Mouse (Mus musculus) cerebellum, adult 18-20 months (tissue): ENCODE data around the gene Stat5a.

ENCODE experiments used
- DNase-seq, 2 experiments: peaks; one replicate each; pipeline ENCODE4 v3.0.0; 2021

Stat5a gene

DNA sequence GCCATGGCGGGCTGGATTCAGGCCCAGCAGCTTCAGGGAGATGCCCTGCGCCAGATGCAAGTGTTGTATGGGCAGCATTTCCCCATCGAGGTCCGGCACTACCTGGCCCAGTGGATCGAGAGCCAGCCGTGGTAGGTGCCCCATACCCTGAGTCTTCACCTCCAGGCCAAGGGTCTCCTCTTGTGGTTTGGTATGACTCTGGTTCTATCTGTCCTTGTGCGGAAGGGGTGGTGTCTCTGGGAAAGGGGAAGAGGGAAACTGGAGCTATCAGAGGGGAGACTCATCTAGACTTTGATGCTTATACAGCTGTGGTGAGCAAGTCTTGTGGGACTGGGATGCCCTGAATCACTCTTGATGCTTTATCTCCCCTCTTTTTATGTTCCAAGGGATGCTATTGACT lies 2.2 kb downstream of the Stat5a start:
- DNase-seq, result no peak

DNA sequence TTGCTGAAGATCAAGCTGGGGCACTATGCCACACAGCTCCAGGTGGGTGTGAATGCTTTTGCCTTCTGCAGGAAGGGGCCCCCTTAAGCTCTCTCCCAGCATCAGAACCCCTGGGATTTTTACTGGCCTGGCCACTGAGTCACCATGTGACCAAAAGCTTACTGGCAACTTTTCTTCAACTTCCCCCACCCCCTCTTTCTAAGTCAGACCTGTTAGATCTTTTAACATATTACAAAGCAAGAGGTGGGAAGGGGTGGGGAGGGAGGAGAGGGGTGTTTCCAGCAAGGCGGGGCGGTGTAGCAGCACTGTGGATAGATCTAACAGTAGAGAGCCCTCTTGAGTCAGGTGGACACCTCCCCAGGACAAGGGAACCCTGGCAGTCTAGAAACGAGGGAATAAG lies 2.7 kb downstream of the Stat5a start:
- no peak for DNase-seq

DNA sequence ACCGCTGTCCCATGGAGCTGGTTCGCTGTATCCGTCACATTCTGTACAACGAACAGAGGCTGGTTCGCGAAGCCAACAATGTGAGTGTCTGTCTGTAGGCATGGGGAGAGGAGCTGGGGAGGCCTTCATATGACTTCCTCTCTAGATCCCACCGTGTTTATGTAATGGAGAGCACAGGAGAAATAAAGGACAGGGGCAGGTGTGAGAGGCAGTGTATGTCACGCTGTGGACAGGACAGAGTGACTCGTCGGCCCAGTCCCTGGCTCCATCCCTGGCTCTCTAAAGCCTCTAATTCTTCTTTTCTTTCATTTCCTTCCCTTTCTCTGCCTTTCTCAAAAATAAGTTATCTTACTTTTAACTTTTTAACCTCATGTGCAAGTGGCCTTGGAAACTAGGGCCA lies 4.0 kb downstream of the Stat5a start:
- no peak for DNase-seq

DNA sequence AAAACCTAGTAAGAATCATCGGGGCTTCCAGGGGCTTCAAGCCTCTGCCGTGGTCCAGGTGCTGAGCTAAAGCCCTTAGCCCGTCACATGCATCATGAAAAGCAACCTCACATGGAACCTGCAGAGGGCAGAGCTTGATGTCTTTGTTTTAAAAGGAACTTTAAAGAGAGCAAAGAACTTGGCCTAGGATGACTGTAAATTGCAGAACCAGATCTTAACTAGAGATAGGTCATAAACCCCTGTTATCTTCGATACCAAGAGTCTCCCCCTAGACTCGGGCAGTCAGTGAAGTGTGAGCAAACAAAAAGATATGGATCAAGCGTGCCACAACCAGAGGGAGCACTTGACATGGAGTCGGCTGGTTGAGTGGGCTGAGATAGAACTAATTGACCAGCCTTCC lies 6.5 kb downstream of the Stat5a start:
- DNase-seq, result no peak

DNA sequence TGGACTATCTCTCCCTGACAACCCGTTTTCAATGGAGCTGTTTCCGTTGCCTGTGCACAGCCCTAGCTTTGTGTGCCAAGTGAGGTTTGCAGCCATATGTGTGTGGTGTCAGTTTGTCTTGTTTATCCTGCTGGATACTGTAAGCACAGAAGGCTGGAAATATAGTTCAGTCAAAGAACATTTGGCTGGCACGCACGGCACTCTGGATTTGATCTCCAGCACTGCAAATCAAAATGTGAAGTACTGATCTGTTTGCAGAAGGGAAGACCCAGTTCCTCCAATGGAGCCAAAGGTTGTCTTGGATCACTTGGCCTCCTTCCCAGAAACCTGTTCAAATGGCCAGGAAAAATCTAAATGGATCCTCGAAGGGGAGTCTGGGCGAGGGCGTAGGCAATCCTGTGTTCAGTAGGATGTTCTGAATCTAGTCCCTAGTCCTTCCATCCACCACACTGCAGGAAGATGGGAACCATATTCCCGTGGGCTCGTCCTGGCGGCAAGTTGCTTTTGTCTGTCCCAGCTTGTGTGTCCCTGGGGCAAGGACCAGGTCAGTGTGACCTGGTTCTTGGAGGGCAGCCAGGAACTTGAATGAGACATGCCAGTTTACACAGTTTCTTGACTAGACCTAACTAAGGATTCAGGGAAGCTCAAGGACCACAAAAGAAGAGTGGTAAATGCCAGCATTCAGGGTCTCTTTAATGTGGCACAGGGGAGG lies 11.3 kb downstream of the Stat5a start:
- peak in 1 of 2 experiments; percentile 31 for DNase-seq

DNA sequence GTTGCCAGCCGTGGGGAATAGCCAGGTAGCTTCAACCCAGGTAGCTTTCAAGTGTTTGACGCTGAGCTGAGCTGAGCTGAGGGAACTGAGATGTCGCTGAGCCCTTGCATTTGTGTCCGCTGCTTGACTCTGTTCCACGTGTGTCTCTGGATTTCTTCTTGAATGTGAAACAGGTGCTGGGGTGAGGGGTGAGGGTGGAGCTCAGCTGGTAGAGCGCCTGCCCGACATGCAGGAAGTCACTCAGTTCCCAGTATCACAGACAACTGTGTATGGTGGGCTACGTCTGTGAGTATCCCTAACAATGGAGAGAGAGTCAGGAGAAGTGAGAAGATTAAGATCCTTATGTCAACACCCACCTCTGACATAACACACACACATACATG lies 11.8 kb downstream of the Stat5a start:
- no peak for DNase-seq

DNA sequence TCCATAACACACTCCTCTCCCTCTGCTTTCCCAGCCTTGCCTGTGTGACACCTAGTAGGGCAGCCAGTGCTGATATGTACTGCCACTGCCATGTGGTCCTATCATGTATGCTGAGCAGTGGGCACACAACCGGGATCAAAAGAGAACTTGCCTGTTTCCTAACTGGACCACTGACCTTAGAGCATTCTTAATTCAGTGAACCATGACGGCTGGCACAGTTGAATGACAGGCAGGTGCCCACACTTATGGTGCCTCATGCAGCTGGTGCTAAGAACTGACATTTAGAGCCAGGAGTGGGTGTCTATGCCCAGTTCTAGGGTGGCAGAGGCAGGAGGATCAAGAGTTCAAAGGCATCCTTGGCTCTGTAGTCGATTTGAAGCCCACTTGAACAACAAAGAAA lies 16.6 kb downstream of the Stat5a start:
- no peak for DNase-seq

DNA sequence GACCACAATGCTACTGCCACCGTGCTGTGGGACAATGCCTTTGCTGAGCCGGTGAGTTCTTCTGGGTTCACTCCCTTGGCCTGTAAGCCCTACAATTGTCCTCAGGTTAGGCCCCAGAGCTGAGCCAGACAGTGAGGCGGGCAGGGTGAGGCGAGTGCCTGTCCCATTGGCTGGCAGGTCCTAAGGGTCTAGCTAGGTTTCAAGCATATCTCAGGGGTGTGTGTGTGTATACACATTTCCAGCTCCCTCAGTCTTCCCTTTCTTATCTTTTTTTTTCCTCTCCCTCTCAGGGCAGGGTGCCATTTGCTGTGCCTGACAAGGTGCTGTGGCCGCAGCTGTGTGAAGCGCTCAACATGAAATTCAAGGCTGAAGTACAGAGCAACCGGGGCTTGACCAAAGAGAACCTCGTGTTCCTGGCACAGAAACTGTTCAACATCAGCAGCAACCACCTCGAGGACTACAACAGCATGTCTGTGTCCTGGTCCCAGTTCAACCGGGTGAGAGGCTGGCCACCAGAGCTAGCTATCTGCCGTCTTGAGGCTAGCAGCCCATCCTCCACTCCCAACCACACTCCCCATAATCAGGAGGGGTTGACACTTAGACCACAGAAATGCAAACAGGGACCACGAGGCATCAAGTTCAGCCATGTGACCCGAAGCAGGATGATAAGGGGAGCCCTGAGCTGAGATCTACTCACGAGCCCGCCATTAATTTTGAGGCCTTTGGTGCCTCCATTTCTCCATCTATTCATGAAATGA lies 20.3 kb downstream of the Stat5a start:
- DNase-seq, result no peak

DNA sequence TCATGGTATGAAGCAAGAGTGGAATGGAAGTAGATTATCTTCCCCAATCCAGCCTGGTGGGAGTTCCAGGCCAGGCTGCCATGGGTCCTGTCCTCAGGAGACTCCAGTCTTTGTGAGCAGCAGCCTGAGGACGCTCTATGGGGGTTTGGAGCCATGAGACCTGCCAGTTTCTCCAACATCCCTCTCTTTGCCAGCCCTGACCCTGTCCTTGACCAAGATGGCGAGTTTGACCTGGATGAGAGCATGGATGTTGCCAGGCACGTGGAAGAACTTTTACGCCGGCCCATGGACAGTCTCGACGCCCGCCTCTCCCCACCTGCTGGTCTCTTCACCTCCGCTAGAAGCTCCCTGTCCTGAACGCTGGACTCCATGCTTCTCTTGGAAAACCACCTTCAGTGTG lies 24.5 kb downstream of the Stat5a start:
- no peak for DNase-seq

DNA sequence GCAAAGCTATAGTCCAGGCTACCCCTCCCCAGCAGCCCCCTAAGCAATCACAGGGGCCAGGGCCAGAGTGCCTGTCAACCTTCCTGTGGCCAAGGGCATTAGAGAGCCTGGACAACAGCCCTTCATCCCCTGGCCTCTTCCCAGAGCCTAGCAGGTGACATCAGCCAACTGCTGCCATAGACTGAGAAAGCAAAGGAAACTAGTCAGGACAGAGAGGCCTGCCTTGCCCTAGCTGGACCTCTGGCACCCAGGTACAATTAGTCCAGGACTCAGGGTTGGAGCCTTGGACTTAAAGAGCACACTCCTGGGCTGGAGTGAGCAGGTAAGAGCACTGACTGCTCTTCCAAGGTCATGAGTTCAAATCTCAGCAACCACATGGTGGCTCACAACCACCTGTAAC lies 26.3 kb downstream of the Stat5a start:
- no peak for DNase-seq

DNA sequence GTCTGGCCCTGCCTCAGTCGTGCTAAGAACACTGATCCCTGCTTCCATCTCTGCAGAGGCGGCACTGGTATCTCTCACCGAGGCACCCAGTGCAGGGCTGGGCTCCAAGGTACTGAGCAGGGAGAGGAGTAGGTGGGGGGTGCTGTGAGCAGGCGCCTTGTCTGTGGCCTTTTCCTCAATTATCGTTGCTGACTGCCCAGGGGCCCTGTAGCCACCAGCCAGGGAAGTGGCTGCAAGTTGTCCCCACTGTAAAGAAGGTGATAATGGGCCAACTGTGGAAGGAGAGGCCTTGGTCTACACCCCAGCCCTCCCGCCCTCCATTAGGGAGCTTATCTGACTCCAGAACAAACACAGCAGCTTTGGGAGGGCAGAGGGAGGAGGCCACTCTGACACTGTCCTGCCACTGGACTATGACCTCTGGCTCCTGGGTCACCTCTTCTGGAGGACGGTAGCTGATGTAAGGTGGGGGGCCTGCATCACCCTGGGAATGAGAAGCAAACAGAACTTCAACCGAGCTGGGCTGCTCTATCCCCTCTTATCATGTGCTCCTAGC lies 27.1 kb downstream of the Stat5a start:
- DNase-seq, result no peak

DNA sequence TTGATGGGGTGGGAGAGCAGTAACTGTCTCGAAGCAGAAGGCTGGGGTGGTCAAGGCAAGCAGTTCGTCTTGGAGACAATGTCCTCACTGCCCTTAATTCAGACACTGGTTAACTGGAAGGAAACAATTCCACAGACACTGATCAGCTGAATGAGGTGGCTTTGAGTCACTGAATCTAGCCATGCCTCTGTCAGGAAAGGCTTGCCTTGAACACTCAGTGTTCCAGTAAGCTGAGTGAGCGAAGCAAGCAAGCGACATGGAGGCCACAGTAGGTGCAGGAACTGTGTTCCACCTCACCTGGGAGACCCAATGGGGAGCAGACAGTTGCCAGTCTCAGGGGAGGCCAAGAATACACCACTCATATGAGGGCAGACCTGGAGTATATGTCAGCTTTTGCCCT lies 28.1 kb downstream of the Stat5a start:
- no peak for DNase-seq

DNA sequence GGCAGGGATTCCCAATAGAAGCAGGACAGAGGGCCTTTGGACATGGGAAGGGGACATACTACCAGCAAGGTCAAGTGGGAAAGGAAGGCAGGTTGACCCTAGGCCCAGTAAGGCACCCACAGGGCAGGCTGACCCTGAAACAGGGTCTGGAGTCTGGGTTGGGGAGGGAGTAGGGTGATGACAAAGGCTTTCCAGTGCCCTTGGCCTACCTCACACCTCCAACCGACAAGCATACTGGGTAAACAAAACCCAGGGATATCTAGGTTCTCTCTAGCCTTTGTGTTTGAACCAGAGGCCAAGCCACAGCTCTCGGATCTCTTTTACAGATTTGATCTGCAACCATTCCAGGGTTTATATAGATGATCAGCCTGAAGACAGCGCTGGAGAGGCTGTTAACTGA lies 28.6 kb downstream of the Stat5a start:
- no peak for DNase-seq

DNA sequence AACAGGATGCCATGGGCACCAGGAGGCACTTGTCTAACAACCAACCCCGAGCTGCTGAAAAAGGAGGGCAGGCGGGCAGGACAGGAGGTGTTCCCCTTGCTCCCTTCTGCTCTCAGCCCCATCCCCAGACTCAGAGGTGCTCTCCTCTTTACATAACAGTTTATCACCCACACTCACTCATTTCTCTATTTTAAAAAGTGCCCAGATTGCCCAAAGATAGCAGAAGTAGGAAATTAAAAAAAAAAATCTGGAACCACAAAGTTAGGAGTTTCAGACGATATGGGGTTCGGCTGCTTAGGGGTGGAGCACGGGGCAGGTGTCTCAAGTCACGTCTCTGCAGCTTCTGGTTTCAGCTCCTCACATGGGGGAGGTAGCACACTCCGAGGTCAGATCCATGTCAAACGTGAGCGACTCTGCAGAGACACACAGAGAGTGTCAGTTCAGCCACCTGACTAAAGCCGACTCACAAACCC lies 29.2 kb downstream of the Stat5a start:
- DNase-seq, result no peak

DNA sequence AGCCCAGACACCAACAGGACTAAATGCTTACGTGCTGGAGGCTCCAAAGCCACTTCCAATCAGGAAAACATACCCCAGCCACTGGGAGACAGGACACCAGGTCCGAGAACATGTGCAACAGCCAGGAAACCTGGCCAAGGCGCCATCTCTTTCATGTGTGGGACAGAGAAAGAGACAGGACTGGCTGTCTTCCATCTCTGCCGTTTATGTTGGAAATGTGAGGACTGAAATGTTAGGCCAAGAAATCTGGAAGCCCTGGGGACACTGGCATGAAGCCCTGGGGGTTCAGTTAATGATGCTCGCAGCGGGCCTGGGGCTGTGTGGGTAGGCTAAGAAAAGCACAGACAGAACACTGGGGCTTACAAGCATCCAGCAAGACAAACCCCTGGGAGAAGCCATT lies 31.3 kb downstream of the Stat5a start:
- peak in 1 of 2 experiments; percentile 16 for DNase-seq

DNA sequence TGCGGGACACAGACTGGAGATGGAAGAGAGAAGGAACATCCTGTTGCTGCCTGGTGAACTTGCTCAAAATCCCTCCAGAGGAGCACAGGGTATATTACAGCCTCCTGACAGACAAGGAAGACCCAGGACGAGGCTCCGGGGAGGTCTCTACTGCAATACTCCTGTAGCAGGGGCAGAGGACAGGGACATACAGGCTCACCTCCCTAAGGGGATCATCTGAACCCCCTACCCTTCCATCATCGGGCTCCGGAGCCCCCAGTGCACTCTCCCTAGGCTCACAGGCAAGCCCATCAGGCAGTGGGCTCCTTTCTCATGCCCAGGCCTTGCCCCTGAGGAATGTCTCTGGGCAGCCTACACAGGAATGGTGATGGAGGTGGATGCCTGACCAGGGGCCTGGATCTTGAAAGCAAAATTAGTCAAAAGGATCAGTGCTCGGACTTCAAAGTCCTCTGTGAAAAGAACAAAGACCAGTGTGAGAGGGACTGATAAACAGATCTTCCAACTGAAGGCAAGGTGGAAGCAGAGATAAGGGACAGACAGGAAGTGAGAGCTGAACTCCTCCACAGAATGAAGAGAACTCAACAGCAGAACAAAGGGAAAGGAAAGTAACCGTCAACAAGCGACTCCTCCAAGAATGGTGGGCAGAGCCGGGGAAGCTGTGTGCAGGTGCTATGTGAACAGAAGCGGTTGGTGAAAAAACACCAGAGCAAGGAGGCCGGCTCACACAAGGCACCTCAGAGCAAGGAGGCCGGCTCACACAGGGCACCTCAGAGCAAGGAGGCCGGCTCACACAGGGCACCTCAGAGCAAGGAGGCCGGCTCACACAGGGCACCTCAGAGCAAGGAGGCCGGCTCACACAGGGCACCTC lies 32.3 kb downstream of the Stat5a start:
- no peak for DNase-seq

DNA sequence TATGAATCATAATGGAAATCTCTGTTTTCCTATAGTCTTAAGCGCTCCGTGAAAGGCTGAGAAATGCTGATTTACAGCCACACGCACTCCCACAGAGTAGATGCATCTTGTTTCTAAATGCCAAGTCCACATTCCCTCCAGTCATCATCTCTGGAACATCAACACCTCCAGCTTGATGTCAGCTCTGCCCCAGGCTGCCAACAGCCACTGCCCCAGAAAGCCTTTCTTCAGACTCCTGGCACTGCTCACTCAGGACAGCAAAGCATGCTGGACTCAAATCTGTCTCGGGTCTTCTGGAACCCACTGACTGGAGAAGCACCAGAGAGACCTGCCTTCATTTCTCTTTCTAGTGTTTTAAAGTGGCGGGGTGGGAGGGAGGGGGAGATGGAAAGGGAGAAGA lies 33.3 kb downstream of the Stat5a start:
- no peak for DNase-seq

DNA sequence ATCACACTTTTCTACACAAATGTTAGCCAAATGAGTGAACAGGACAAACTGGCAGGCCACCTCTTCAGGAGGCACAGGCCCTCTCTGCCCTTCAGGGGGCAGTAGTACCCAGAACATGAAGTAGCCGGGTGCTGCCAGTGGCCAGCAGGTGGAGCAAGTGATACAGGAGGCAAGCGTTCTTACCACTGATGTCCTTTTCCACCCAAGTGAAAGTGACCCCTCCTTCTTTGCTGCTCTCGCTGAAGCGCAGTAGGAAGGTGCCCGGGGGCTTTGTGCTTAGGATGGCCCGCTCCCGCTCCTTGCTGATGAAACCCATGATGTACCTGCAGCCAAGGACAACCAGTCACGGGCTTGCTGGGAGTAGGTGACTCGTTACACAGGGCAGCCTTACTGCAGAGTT lies 34.3 kb downstream of the Stat5a start:
- DNase-seq, result peak; percentile 87 to 89

DNA sequence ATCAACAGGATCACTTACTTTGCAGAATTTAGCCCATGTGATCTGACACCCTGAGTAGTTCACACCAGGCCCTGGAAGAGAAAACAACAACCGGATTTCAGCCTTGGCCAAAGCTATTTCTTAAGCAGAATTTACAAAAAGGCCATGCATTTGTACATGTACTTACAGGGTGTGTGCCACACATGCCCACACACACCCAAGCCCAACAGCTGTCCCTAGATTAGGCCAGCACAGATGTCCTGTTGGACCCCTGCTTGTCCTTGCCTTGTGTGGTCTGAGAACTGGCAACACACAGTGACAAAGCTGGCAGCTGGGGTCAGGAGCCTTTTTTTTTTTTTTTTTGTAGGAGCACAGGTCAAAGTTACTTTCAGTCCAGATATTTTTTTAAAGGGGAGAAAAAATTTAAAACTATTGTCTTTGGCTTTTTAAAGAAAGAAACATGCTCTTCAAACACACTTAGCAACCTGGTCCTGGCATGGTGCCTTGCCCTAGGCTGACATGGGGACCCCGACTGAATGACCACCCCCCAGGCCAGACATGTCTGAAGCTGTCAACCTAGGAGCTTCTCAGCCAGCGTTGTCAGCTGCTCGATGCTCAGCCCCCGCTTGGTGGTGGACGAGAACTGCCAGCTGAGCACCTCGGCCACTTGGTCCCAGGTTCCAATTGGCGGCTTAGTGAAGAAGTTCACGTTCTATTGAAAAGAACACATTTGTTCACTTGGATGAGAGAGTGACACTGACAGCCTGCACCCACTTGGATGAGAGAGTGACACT lies 35.2 kb downstream of the Stat5a start:
- DNase-seq, result no peak

DNA sequence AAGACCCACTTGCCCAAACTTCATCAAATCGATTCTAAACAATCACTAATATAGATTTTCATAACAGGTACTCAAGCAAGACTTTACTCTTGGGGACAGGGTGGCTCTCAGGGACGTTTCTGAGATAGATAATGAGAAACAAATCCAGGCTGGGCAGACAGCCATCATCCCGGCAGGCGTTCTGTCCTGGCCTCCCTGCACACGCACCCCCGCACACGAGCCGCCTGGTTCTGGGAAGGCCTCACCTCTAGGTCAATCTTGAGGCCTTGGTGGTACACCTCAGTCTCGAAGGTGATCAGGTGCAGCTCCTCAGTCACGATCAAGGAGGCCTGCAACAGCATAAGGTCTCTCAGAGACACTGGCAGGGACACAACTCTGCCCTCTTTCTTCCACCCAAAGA lies 36.9 kb downstream of the Stat5a start:
- peak; percentile 56 for DNase-seq

DNA sequence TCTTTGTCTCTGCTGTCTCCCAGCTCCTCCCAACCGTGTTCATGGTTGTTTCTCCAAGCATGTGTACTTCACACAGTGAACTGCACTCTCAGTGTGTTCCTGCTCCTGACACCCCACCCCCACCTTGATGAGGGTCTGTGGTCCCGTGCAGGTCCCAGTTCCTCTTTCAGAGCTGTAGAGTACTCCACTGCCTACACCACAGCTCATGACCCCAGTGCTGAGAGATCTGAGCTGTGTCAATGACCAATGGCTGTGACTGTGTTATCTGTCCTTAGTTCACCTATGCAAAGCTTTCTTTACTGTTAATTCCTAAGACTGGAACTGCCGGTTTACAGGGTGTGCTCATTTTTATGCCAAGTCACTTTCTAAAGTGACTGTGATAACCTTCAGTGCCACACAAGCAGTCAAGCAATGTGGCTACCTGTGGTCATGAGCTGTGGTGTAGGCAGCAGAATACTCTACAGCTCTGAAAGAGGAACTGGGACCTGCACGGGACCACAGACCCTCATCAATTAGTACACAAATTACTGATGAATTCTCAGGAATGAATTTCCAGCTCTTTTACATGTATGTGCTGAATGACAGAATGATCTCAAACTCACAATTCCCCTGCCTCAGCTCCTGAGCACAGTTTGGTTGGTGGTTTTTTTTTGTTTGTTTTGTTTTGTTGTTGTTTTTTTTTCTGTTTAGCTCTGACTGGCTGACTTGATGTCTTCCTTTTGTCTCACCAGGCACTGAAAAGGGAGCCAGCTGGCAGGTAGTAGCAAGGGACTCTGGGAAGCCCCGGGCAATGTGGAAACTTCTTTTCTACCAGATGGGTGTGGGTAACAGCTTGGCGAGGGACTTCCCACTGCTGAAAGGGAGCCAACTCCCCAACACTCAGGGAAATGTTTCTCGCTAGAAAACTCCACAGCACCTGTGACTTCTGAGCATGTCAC lies 38.4 kb downstream of the Stat5a start:
- DNase-seq, result peak; percentile 63 to 67
